Comparison of ENCODE assay signal across 7 mouse cellular contexts in the genomic region with DNA sequence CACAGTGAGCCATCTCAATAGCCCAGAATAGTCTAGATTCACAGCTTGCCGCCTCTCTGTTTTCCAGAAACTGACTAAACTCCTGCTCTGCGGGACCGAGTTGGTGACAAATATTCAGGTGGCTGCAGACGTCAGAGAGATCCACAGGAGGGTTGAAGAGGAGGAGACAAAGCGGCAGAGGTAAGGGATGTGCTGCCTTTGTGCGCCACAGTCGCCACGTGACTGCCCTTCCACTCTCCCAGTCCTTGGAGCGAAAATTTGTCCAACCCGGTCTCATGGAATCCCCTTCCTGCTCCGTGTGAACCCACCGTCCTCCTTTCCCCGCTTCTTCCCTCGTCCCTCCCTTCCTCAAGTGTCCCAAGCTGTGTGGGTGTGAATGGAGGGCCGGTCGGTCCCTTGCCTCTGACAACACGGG.
DNase-seq lines count a peak whose midpoint lies in the region; ATAC-seq lines count a peak whose summit lies in the region.

No protein-coding gene starts in this region.

- no peaks in the 10 kb centered on the region for H3K9me3 ChIP-seq in liver, embryonic 11.5 days (ENCODE audit: control insufficient read depth, low read length)
- H3K9me3 ChIP-seq in hindbrain, embryonic 15.5 days, result no peaks in the 10 kb centered on the region
- no peaks in the 10 kb centered on the region for H3K9me3 ChIP-seq in midbrain, embryonic 13.5 days

- no peak; the same call in 1 of the 2 replicates for ATAC-seq in liver, embryonic 11.5 days (replicated peaks; ENCODE audit: low FRiP score)
- 0 out of 2 replicates have a peak, but pooled peaks have one; percentile 19 for ATAC-seq in hindbrain, embryonic 15.5 days (ENCODE audit: low FRiP score, low read depth)
- peak; percentile 45; the same call in 1 of the 2 replicates for ATAC-seq in midbrain, embryonic 13.5 days
- ATAC-seq in megakaryocyte progenitor cell, adult 5-6 weeks (replicated peaks; ENCODE audit: poor library complexity), result no peak

- no peak overlapping the region for H3K9ac ChIP-seq in liver, embryonic 11.5 days (ENCODE audit: low read depth, low read length)
- H3K9ac ChIP-seq in hindbrain, embryonic 15.5 days, result 0 out of 2 replicates have a peak overlapping the region, but pooled peaks have one; percentile 2
- no peak overlapping the region; the same call in 1 of the 2 replicates for H3K9ac ChIP-seq in midbrain, embryonic 13.5 days (replicated peaks)

- H3K36me3 ChIP-seq in liver, embryonic 11.5 days (ENCODE audit: control insufficient read depth, insufficient read depth, low read length), result no peaks in the 10 kb centered on the region
- H3K36me3 ChIP-seq in hindbrain, embryonic 15.5 days, result no peaks in the 10 kb centered on the region
- no peaks in the 10 kb centered on the region for H3K36me3 ChIP-seq in midbrain, embryonic 13.5 days

- 13% methylated on average over 17 of the region's 17 CpGs for WGBS in liver, embryonic 11.5 days
- 10% methylated on average over 17 of the region's 17 CpGs for WGBS in hindbrain, embryonic 15.5 days
- 4% methylated on average over 17 of the region's 17 CpGs for WGBS in midbrain, embryonic 13.5 days

- H3K27me3 ChIP-seq in liver, embryonic 11.5 days (replicated peaks; ENCODE audit: control insufficient read depth, insufficient read depth, low read length), result peaks cover 20% of the 10 kb centered on the region
- peaks cover 4% of the 10 kb centered on the region; the same call in 1 of the 2 replicates for H3K27me3 ChIP-seq in hindbrain, embryonic 15.5 days
- H3K27me3 ChIP-seq in midbrain, embryonic 13.5 days, result peaks cover 22% of the 10 kb centered on the region

- H3K4me3 ChIP-seq in liver, embryonic 11.5 days (ENCODE audit: low read depth, low read length), result peak overlapping the region; percentile 6; the same call in 1 of the 2 replicates
- peak overlapping the region; percentile 24 for H3K4me3 ChIP-seq in hindbrain, embryonic 15.5 days
- peak overlapping the region; percentile 27 for H3K4me3 ChIP-seq in midbrain, embryonic 13.5 days (replicated peaks)

- H3K27ac ChIP-seq in liver, embryonic 11.5 days (ENCODE audit: low read depth, low read length), result no peak overlapping the region
- no peak overlapping the region for H3K27ac ChIP-seq in hindbrain, embryonic 15.5 days (replicated peaks)
- no peak overlapping the region for H3K27ac ChIP-seq in midbrain, embryonic 13.5 days

- H3K4me2 ChIP-seq in liver, embryonic 11.5 days, result peak overlapping the region; percentile 50
- H3K4me2 ChIP-seq in hindbrain, embryonic 15.5 days, result peak overlapping the region; percentile 52
- peak overlapping the region; percentile 51 for H3K4me2 ChIP-seq in midbrain, embryonic 13.5 days (replicated peaks)

- DNase-seq in liver, embryonic 11.5 days (ENCODE audit: low spot score), result no peak
- DNase-seq in liver, result no peak
- peak; percentile 23 to 38 for DNase-seq in cerebellum, postnatal 14 days
- no peak for DNase-seq in urinary bladder, postnatal 36 days (ENCODE audit: low spot score in 2 of 2)

- no peaks in the 10 kb centered on the region for H3K4me1 ChIP-seq in liver, embryonic 11.5 days (replicated peaks; ENCODE audit: control insufficient read depth, insufficient read depth, low read length)
- H3K4me1 ChIP-seq in hindbrain, embryonic 15.5 days (replicated peaks), result peaks cover 8% of the 10 kb centered on the region
- H3K4me1 ChIP-seq in midbrain, embryonic 13.5 days (replicated peaks), result peaks cover 7% of the 10 kb centered on the region

Comparison
In these comparisons a context has a peak if more than half of its experiments do, and no peak if none do; other contexts are left out.
1. ATAC-seq: peak in hindbrain, embryonic 15.5 days (single experiment) and midbrain, embryonic 13.5 days (single experiment); none in liver, embryonic 11.5 days (single experiment) and megakaryocyte progenitor cell, adult 5-6 weeks (single experiment).
2. DNase-seq: peak in cerebellum, postnatal 14 days (2 of 2); none in liver, embryonic 11.5 days (single experiment), liver (single experiment) and urinary bladder, postnatal 36 days (0 of 2).
3. Peak in every context shown above with its lines, with median percentiles within 50 percentile points of each other: H3K4me2 ChIP-seq and H3K4me3 ChIP-seq.